Mouse (Mus musculus) yolk sac, embryonic 10.5 days (tissue): Measurements from ENCODE around the gene Txnip.
"Not testable (repeated sequence)": the region's sequence is repeated elsewhere in the genome, so short reads cannot be mapped to it uniquely, and the experiment has no call there.

Experiments used
- DNase-seq: peaks from one replicate; pipeline ENCODE4 v3.0.0-alpha.2; 2017; ENCODE audit warnings: low spot score

Gene Txnip

GRCm38 (mm10) chr3:96594851-96595250 is 37.1 kb downstream of the Txnip start:
- DNase-seq: no peak

DNA sequence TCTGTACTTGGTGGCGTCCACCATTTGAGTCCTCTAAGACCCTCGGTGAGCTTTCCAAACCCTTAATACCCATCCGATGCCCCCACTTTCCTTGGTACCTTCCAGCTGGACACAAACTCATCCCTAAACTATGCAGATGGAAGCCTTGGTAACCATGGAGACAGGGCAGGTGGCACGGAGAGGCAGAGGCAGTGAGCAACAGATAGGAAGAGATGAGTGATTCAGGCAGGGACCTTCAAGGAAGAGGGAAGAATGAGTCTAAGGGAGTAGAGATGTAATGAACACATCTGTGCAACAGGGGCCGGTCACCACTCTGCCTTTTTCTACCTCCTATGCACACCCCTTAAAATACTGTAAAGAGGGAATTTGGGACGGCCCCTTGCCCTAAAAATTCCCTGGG is 37.9 kb downstream of the Txnip start:
- DNase-seq: no peak

DNA sequence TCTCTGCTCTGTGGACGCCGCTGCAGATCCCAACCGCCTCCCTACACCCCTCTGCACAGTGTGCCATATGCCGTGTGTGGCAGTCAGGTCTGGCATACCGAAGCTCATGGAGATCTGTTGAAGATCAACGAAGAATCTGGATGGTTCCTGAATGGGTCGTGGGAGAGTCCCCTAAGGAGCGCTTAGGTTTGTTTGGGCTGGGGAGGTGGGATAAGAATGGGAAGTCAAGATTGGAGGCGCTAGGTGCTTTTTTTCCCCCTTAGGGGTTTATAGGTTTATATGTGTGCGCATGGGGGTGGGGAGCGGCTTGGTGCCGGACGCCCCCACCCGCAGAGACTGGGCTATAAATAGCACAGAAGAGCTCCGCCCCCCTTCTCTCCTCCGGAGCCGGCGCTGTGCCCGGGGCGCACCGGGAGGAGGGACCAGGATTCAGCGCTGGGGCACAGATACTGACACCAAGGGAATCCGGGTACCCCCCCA is 38.5 kb downstream of the Txnip start, which contains the start of gene Ankrd34a:
TSS of gene Ankrd34a (plus strand) at position 409 of the 480 bp plus-strand sequence.
- no peak for DNase-seq

DNA sequence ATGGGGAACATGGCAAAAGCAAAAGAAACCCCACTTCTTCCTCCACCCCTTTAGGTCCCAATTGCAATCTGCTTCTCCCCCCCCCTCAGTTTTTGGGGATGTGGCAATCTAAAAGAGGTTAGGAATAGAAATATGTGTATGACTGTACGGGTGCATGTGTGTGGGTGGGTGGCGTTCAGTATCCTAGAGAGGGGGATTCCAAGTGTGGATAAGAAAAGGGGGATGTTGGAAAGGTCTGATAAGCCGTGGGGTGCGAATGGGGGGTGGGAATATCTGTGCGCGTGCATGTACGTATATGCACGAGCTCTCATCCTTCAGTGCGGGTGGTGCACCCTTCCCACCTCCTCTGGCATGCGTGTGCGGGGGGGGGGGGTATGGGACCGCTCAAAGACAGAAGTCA is 39.1 kb downstream of the Txnip start:
- DNase-seq: no peak

DNA sequence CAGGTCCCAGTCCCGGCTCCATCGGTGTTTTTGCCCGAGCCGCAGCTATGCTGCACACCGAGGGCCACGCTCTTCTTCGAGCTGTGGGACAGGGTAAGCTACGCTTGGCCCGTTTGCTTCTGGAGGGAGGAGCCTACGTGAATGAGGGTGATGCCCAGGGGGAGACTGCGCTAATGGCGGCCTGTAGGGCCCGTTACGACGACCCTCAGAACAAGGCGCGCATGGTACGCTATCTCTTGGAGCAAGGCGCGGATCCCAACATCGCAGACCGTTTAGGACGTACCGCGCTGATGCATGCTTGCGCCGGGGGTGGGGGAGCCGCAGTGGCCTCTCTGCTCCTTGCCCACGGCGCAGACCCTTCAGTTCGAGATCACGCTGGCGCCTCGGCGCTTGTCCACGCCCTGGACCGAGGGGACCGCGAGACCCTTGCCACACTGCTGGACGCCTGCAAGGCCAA is 39.7 kb downstream of the Txnip start:
- peak; percentile 12 for DNase-seq

GRCm38 (mm10) chr3:96598156-96599068 is 40.7 kb downstream of the Txnip start:
- peak; percentile 66 for DNase-seq

- DNase-seq: no peak
Measured at GRCm38 (mm10) chr3:96599069-96599393, 41.3 kb downstream of the Txnip start.

- DNase-seq: no peak
Measured at GRCm38 (mm10) chr3:96599411-96599810, 41.7 kb downstream of the Txnip start.

- peak; percentile 95 for DNase-seq
Measured at GRCm38 (mm10) chr3:96600639-96601250, 43.0 kb downstream of the Txnip start, which contains the start of gene Lix1l. Lix1l (plus strand) TSS chr3:96601149.

GRCm38 (mm10) chr3:96601251-96601787 is 43.6 kb downstream of the Txnip start:
- peak; percentile 66 for DNase-seq

- DNase-seq: no peak
Measured at GRCm38 (mm10) chr3:96601941-96602703, 44.4 kb downstream of the Txnip start.

DNA sequence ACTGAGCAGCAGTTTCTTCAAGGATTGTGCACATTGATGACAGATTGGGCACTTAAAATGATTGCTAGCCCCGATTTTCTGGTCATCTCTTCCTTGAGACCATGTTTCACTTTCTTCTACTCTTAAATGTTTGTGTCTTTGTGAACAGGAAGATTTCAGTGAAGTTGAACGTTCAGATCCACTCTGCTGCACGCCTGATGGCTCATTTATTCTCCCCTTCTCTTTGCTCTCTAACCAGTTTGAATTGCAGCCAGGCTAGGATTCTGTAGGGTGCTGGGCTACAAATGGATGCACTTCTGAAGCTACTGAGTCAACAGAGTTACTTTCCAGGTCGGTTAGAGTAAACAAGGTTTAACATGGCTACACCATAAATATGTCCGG is 44.9 kb downstream of the Txnip start:
- no peak for DNase-seq

DNA sequence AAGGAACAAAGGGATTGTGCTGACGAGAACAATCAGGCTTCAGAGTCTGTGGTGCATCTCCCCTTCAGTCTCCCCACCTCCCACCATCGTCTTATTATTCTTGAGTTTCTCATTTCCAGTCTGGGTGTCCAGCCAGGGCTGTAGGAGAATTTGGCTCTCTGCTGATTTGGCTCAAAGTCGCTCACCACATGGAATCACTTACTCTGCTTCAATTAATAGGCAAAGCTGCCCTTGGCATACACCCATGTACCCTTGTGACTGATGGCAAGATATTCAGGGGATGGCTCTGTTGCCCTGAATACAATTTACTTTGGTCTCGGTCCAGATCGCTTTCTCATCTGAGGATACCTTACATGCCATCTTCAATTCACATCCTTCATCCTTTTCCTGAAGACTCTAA is 45.6 kb downstream of the Txnip start:
- DNase-seq: no peak

- not testable (repeated sequence) for DNase-seq
Measured at GRCm38 (mm10) chr3:96606007-96606406, 48.2 kb downstream of the Txnip start.

DNA sequence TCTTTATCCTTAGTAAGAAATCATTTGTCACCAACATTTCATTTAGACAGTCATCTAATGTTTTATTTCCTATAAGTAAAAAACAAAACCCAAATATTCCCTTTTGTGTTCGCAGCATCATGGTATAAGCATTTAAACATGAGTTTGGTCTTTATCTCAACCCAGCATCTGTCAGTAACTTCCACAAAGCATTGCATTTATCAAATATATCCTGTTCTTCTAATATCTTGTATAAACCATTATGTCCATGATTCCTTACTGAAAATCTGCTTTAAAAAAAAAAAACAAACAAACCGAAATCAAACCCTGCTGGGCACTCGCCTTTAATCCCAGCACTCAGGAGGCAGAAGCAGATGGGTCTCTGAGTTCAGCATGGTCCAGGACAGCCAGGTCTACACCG is 48.9 kb downstream of the Txnip start:
- DNase-seq: no peak
